Mouse (Mus musculus): ENCODE measurements around the gene Atp6v0c.
A peak's percentile ranks its signal among the peaks of the same experiment; 100 is the strongest.

The Atp6v0c gene

DNA sequence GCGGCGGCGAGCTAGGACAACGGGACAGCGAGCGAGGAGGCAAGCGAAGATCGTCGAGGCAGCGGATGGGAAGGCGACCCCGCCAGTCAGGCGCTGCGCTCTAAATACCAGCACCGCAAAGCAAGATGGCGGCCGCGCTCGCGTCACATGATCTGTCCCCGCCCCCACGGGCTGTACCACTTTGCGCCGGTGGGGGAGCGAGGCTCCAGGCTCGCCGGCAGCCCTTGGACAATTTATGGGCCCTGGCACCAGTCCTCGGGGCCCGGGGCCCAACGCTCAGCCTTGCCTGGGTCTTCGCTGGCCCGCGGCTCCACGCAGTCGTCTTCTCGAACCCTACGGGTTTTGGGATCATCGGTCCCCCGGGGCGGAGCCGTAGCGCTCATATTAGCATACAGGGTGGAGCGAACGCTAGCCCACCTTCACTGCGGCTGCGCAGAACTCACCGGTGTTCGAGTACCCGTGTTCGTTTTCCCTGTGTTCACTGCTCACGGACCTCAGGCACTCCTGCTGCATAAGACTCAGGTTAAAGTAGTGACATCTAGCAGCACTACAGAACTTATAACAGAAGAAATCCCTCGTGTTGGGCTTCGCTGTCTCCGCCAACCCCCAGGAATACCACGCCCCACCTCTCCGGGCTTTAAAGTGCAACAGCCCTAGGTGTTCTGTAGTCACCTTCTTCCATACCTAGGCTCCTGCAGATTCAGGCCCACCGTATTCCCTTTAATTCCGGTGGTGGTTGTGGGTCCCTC lies at the start of gene Atp6v0c:
Atp6v0c (minus strand) TSS at position 386 of the 749 bp plus-strand sequence.
- peak; percentile 100 for DNase-seq

DNA sequence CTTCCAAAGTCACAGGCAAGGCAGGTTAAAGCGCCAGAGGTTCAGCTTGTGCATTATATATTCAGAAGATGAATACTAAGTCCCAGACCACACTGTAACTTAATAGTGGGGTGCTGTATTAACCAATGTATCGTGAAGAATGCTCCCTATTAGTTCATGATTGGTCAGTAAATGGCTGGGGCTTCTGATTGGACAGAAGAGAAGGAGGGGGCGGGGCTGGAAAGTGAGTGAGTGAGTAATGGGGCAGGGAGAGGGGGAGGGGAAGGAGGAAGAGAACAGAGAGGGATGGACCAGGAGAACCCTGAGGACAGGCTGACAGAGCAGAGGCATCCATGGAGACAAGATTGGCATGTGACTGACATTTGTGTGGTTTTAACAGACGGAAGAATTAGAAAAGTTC lies 47.3 kb upstream of the Atp6v0c start:
- DNase-seq, result no peak

DNA sequence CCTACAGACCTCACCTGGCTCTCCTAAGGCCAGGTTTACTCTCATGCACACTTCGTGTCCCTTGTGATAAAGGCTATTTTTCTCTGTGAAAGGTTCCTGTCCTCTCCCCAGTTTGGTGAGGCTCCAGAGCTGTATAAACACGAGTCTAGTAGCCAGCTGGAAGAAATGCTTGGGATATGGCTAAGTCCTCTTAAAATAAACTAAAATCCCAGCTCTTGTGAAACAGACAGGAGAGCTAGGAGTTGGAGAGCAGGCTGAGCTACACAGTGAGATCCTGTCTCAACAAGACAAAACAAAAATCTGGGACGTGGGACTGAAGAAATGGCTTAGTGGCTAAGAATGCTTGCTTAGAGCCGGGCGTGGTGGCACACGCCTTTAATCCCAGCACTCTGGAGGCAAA lies 43.7 kb upstream of the Atp6v0c start:
- DNase-seq, result no peak

DNA sequence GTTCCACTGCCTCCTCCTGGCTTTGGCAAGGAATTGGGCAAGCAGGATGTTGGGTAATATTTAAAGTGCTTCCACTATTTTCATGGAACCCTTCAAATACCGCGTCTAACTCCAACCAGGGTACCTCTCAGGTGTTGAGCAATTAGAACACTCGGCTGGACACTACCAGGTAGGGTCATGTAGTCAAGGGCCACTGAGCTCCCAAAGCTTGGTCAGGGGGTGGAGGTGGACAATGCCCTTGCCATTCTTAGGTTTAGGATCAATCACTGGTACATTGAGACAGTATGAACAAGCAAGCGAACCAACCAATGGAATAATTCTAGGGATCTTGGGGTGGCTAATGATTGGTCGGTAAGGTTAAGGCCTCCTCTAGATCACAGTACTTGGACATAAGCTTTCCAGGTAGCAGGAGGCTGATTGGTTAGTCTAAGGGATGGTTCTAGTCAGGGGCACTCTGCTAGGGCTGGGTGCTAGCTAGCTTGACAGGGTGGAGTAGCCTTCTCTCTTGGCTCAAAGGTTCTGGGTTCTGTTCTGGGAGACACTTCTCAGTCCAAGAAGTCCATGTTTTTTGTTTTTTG lies 43.0 kb upstream of the Atp6v0c start:
- no peak for DNase-seq

DNA sequence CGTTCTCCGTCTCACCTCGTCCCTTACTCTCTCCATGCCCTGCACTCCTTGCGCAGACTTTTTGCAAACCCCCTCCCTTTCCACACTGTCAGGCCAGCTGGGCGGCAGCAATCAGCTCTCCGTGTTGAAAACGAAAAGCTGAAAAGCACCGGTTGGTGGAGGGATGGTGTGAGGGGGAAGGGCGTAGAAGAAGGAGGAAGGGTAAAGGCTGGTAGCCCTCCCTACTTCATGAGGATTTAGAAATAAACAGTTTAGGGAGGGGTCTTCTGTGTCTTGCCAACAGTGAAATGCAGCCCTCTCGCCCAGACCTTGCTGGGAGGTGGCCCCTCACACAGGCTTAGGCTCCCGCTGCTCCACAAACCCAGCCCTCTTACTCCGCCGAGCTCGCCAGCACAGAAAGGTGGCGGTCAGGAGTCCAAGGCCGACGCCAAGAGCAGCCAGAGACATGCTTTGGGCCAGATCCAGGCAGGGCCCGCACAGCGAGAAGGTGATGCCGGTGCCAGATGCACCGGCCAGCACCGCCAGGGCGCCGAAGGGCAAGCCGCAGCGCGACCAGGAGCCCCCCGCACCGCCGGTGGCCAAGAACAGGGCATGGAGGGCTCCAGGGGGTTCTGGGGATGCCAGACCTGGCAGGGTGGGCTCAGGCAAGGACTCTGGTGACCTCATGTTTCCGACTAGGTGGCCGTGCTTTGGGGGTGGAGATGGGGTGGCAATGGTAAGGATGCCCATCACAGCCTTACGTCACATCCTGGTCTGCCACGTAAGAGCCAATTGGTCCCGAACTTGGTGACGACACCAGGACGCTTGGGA lies 42.3 kb upstream of the Atp6v0c start:
- peak; percentile 97 for DNase-seq

DNA sequence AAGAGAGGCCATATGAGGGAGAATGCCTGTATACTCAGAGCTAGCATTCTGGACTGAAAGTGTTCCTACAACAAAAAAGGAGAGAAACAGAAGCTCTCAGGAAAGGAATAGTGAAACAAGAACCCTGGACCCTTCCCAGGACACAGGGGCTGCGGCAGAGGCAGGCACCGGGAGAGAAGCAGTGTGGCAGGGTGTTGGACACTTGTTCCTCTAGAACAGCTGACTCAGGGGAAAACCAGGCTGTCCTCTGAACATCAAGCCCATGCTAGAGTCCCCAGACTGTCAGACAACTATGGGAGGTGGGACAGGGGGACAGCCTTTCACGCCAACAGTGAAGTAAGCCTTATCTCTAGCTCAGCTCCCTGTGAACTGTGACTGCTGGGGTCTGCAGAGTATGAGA lies 41.1 kb upstream of the Atp6v0c start:
- DNase-seq, result no peak

DNA sequence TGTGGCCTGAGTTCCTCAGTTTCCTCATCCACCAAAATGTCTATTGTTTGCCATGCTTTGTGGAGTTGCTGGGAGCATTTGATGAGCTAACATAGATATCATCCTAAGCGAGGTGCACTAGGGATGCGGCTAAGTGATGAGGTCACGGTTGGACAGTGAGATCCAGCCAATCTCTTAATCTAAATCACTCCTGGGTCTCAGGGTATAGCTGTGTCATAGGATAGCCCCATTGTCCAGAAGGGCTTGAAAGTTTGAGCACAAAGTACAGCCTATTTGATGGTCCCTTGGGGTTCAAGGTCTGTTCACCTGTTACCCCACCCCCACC lies 40.4 kb upstream of the Atp6v0c start:
- no peak for DNase-seq

DNA sequence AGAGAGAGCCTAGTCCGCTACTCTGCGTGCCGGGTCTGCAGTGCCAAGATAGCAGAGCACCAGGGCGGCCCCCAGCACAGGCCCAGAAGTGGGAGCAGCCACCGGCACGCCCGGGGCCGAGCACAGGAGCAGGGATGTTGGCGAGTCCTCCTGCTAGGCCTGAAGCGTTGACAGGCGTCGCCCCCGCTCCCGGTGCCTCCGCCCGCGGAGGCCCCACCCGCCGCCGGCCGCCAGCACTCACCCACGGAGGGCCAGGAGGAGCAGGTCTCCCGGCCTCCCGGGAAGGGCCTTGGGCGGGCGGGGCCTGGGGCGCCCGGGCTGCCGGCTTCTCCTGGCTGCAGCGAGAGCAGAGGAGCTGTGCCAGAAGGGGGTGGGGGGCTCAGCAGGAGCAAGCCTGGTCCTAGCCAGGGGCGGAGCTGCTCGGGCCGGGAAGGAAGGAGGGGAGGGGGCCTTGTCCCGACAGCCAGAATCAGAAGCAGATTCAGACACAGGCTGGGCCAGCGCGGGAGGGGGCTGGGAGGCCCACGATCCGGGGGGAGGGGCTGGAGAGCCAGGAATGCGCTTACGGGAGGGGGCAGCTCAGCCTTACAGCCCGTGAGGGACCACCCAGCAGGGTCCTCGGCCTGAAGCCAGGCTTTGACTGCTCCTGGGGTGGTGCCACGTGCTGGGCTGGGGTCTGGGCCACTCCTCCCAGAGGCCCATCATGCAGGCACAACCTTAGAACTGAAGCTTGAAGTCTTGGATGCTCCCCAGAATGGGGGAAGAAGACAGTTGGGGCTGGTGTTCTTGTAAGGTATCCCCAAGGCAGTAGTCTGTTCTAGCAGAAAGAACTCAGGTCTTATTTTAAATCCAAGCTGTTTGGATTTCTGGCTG lies 39.8 kb upstream of the Atp6v0c start, which contains the start of gene Ntn3:
Ntn3 (minus strand) TSS at position 489 of the 873 bp plus-strand sequence.
- DNase-seq, result peak; percentile 96

DNA sequence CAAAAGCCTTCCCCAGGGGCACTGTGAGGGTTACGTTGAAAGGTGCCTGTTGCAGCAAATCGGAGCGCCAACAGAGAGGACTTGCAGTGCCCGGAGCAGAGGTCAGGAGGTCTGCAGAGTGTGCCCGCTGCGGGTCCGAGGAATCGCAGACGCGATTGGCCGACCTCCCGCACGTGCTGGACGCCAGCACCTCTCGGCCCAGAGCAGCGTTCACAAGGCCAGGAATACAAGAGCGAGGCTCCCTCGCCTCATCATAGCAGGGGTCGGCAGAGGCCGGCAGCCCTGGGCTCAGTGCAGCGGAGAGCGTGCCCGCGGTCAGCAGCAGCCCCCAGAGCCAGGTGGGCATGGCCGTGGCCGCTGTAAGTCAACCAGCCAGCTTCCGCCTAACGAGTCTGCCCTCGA lies 39.1 kb upstream of the Atp6v0c start:
- peak; percentile 91 for DNase-seq

DNA sequence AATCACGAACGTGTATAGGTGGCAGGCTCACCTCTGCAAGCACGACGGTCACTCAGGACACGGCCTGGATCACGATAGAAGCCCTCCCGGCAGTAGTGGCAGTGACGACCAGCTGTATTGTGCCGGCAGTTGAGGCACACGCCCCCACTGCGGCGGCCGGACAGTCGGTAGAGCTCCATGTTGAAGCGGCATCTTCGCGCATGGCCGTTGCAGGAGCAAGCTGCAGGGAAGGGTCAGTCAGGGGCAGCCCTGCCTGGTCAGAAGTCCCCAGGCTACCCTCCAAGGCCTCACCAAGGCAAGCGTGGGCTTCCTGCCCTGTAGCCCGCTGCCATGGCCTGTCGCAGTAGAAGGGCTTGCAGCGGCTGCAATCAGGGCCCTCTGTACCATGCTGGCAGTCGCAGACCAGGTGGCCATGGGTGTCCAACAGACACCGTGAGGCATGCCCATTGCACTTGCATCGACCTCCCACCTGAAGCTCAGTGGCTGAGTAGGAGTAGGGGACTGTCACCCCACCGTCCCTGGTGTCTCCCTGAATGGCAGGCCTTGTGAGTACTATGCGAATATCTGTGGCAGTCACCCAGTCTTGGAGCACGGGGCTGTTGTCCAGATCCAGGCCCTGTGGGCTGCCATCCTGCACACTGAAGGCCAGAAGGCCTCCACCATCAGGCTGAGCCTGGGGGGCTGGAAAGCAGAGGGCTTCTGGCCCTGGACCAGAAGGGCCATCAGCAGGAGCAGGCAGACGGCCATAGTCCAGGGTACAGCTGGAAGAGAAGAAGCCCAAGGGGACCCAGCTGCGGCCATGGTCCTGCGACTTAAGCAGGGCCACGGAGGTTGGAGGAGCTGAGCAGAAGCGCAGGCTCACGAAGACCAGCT lies 38.5 kb upstream of the Atp6v0c start:
- peak; percentile 92 for DNase-seq

DNA sequence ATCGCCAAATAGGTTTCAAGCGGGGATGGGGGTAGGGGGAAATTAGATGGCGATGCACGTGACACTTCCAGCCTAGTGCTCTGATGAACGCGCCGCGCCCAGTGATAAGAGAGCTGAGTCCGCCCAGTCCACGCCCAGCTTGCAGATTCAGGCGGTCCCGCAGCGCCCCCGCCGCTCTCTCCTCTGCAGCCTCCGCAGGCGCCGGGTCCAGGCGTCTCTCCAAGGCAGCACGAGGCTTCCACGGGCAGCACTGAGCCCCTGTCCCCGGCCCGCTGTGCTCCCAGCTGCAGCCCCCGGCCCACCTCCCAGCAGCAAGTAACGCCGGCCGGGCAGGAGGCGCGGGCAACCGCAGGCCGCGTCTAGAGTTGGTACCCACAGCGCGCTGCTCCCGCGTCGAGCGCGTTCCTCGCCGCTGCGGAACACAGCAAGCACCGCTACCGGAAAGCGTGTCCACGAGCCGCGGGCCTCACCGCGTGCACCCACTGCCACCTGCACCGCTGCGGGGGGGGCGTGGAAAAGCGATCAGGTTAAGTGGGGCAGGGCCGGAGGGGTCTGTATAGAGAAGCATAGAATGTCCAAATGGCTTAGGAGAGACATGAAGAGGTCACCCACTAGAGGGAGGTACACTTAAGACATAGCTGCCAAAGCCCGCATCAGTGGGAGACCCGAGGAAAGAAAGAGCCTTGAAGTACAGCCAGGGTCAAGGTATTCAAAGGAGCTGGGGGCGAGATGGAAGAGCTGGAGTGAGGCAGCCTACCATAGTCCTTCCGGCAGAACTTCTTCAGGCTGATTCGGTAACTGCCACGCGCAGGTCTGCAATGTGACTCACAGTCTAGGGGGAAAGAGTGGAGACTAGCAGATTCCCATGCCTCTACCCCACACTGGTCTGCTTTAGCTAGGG lies 37.2 kb upstream of the Atp6v0c start:
- DNase-seq, result peak; percentile 96

DNA sequence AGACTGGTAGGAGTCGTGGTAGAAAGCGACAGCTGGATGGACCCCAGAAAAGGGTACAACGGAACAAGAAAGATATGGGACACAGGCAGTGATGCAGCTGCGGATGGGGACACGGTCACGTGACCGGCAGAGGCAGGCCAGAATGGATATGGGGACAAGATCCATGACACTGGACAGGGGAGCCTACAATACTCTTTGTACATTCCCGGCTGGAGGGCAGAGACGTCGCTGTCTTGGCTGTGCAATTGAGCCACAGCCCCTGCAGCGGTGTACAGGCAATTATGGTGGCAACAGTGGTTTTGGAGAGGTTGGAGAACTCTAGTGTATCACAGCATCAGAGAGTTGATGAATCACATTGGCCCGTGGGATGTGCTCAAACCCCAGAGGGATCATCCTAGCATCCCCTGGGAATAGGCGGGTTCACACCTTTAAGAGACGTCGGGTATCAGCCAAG lies 36.4 kb upstream of the Atp6v0c start:
- DNase-seq, result peak; percentile 92

DNA sequence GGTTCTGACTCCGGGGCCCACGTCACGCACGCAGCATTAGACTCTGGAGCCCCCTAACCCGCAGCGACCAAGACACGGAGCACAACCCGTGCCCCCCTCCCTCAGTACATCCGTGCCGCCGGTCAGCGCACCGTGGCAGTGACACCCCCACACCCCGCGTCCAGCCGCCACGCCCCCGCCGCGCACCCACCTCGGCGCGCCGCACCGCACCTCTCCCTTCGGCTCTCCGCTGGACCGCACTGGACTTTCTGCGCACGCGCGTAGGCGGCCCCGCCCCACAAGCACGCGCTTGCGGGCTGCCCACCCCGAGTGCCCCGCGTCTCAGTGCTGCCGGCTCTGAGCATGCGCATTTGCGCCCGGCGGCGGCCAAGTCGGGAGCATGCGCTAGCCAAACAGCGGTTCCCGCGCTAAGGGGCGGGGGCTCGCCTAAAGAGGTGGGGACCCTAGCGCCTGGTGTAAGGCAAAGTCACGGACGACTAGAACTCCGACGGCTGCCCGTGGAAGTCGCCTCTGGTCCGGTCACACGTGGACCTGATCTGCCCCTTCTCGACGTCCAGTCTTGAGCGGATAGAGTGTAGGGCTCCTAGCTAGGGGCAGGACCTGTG lies 35.9 kb upstream of the Atp6v0c start, which contains the start of gene Tbc1d24:
Tbc1d24 (minus strand) TSS at position 279 of the 605 bp plus-strand sequence.
- peak; percentile 99 for DNase-seq

DNA sequence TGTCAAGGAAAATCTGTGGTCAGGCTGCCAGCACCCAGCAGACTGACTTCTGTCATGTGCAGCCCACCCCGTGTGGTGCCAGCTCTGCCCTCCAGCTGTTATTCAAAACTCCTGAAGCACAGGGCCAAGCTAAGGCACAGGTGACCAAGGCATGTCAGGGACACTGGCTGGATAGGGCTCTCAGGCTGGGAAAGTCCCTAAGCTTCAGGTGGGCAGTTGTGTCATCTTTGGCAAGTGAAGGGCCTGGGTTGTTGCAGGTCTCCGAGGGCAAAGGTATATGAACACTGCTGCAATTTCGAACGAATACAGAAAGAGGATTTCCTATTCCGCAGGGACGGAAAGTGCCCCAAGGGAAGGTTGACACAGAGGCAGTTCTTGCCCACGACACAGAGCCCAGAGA lies 35.3 kb upstream of the Atp6v0c start:
- DNase-seq, result peak; percentile 93

DNA sequence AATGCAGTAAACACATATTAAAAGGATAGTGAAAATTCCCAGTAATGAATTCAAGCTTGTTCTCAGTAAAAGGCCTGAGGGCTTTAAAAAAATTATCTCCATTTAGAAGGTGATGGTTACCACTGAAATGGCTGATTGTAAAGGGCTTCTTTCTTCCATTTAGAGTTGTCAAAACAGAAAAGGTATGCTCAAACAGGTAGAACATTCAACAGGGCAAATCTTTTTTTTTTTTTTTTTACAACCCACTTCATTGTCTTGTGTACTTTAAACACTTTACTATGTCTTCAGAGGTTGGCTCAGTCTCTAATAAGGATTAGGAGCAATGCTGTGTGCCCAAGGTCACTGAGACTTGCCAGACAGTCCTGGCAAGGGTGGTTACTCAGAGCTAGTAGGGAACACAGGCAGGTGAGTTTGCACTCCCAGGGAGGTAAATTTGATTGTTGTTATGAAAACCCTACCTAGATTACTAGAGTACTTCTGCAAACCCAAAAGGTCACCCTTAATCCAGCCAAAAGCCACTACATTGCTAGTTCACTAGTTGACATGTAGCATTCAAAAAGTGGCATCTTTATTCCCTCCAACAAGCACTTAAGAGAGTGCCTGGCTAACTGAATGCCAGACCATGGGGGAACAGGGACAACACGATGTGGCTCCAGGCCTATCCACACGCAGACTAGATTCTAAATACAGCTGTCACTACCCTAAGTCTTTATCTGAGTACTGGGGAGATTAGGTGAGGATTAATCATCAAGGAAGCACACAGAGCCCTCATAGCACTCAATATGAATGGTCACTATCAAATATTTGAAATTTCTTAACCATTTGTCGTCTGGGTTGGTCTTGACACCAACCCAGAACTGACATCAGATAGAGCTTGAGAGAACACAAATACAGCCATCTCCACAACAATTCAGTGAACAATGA lies 34.4 kb upstream of the Atp6v0c start:
- DNase-seq, result no peak

DNA sequence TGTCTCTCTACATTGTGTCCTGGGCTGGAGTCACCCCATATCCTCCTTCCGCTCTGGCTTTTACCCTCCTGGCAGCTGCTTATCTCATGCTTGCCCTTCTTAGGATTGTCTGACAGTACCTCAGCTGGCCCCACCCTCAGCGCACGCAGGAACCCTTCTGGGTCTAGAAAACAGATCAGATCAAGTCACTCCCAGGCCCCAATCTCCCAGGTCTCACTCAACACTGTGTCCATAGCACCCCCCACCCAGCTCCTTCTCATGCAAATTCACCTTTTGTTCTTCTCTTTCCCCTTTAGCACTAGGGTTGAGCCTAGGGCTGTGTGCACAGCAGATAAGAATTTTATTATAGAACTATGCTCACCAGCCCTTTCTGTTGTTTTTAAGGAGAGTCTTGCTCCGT lies 33.6 kb upstream of the Atp6v0c start:
- DNase-seq, result no peak

DNA sequence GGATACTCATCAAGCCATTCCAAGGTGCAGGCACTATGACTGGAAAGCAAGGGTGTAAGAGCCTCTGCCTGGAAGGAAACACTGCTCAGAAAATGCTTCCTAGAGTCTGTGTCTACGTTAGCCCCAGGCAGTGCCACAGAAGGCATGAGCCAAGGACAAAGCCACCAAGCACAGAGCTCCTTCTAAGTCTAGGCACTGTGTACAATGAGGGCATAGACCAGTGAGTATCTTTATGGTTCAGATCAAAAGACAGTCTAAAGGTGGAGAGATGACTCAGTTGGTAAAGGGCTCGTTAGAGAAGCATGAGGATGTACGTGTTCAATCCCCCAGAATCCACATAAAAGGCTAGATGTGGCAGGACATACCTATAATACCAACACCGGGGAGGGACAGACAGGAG lies 31.6 kb upstream of the Atp6v0c start:
- no peak for DNase-seq

DNA sequence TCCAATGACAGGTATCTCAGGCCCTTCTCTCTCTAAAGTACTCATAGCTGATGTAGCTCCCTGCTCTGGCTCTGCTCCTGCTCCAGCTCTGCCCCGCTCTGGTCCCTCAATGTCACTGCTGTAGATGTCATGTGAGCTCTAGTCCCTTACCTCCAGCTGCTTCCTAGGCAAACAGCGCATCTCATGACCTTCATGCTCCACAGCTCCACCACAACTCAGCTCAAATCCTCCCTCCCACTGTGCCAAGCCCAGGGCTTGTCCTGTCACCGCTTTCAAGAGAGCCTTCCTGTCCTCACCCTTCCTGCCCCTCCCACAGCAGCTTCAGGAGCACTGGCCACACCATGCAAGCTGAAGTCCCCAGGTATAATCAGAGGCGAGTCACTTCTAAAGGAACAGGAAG lies 30.2 kb upstream of the Atp6v0c start:
- DNase-seq, result peak; percentile 95

DNA sequence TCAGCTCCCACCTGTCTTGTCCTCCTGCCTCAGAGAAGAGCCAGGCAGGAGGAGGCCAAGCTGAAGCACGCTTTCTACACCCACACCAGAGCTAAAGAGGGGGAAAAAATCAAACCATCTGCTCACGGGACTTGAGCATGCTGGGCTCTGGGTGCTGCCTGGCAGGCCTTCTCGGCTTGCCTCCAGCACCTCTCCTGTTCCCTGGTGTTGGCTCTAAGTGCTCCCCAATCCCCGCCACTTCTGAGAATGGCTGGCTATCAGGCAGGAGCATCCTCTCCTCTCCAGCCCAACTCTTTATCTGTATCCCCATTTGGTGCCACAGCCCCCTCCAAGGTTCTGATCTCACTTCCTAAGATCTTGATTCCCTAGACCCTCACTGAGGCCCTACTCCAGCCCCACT lies 29.8 kb upstream of the Atp6v0c start:
- no peak for DNase-seq
